Mouse (Mus musculus) MEL (cell line): ENCODE measurements at regions not wholly inside any gene's neighbourhood (a gene's known extent, or its start where the extent isn't known, plus 50 kb on each side); places are given as distances from the start of the nearest gene placed in this dataset.

ENCODE experiments used
- DNase-seq: peaks from one replicate; pipeline ENCODE4 v3.0.0; 2011; ENCODE audit warnings: low read depth, low spot score
- H3K27ac ChIP-seq: 2 replicates; pipeline ENCODE4 v1.5.1; 2012; ENCODE audit warnings: low read depth, mild to moderate bottlenecking, control low read depth, low read length, moderate library complexity; ENCODE audit not compliant: control insufficient read depth
- H3K27me3 ChIP-seq, 2 experiments: fragments of 150-350 bp in 1 of 2; sonication (generic) in 1 of 2; 2 replicates each; pipeline ENCODE4 v1.6.1; 2012; ENCODE audit warnings: low read length in 2 of 2, mild to moderate bottlenecking in 2 of 2, improper control_type of control experiment in 1 of 2, moderate library complexity in 1 of 2; ENCODE audit not compliant: insufficient read depth in 2 of 2, control insufficient read depth in 1 of 2
- H3K36me3 ChIP-seq, 2 experiments: 2 replicates each; pipeline ENCODE4 v1.6.1; 2012 to 2014; ENCODE audit warnings: low read length in 2 of 2, improper control_type of control experiment in 1 of 2, inconsistent platforms in 1 of 2, mild to moderate bottlenecking in 1 of 2; ENCODE audit not compliant: insufficient read depth in 2 of 2, control insufficient read depth in 1 of 2
- H3K4me1 ChIP-seq, 2 experiments: fragments of 150-350 bp in 1 of 2; sonication (generic) in 1 of 2; 2 replicates each; pipeline ENCODE4 v1.6.1; 2012; ENCODE audit warnings: low read length in 2 of 2, improper control_type of control experiment in 1 of 2, mild to moderate bottlenecking in 1 of 2; ENCODE audit not compliant: insufficient read depth in 2 of 2, control insufficient read depth in 1 of 2
- H3K4me3 ChIP-seq, 2 experiments: fragments of 150-350 bp in 1 of 2; sonication (generic) in 1 of 2; 2 replicates each; pipeline ENCODE4 v1.5.1; 2012; ENCODE audit warnings: low read depth in 2 of 2, low read length in 2 of 2, mild to moderate bottlenecking in 2 of 2, moderate library complexity in 2 of 2, control low read depth in 1 of 2, improper control_type of control experiment in 1 of 2; ENCODE audit not compliant: control insufficient read depth in 1 of 2, insufficient read depth in 1 of 2
- H3K79me2 ChIP-seq: 2 replicates; pipeline ENCODE4 v1.6.1; 2012; ENCODE audit warnings: mild to moderate bottlenecking, low read length, moderate library complexity; ENCODE audit not compliant: control insufficient read depth, poor library complexity, insufficient read depth
- H3K9ac ChIP-seq: 2 replicates; pipeline ENCODE4 v1.6.1; 2012; ENCODE audit warnings: low read depth, mild to moderate bottlenecking, control low read depth, low read length, moderate library complexity; ENCODE audit not compliant: control insufficient read depth, poor library complexity, severe bottlenecking
- H3K9me3 ChIP-seq: fragments of 150-350 bp; sonication (generic); replicated peaks from 2 replicates; pipeline ENCODE4 v1.6.1; 2012; ENCODE audit warnings: mild to moderate bottlenecking, low read length, improper control_type of control experiment, moderate library complexity; ENCODE audit not compliant: insufficient read depth
- BHLHE40 ChIP-seq: IDR thresholded peaks from 2 replicates; pipeline ENCODE4 v1.6.1; 2012; ENCODE audit warnings: low read depth, mild to moderate bottlenecking, inconsistent platforms, low read length, improper control_type of control experiment, borderline replicate concordance
- CHD1 ChIP-seq: IDR thresholded peaks from 2 replicates; pipeline ENCODE4 v1.6.1; 2012; ENCODE audit warnings: low read depth, mild to moderate bottlenecking, inconsistent platforms, low read length, improper control_type of control experiment
- CHD2 ChIP-seq: IDR thresholded peaks from 2 replicates; pipeline ENCODE4 v1.6.1; 2011; ENCODE audit warnings: low read length, improper control_type of control experiment
- E2F4 ChIP-seq: IDR thresholded peaks from 2 replicates; pipeline ENCODE4 v1.6.1; 2011; ENCODE audit warnings: low read depth, low read length, improper control_type of control experiment, borderline replicate concordance
- ELF1 ChIP-seq: IDR thresholded peaks from 2 replicates; pipeline ENCODE4 v1.6.1; 2014; ENCODE audit warnings: low read depth, mild to moderate bottlenecking, inconsistent platforms, low read length, improper control_type of control experiment, moderate library complexity
- GATA1 ChIP-seq: IDR thresholded peaks from 2 replicates; pipeline ENCODE4 v1.6.1; 2011; ENCODE audit warnings: low read depth, low read length, improper control_type of control experiment
- HCFC1 ChIP-seq: IDR thresholded peaks from 2 replicates; pipeline ENCODE4 v1.6.1; 2012; ENCODE audit warnings: low read depth, mild to moderate bottlenecking, inconsistent platforms, low read length, improper control_type of control experiment, moderate library complexity
- KAT2A ChIP-seq: conservative IDR thresholded peaks from 2 replicates; pipeline ENCODE4 v1.6.1; 2012; ENCODE audit warnings: low read depth, low read length, improper control_type of control experiment, inconsistent platforms
- MEF2A ChIP-seq: IDR thresholded peaks from 2 replicates; pipeline ENCODE4 v1.6.1; 2014; ENCODE audit warnings: low read depth, mild to moderate bottlenecking, inconsistent platforms, low read length, improper control_type of control experiment; ENCODE audit not compliant: poor library complexity, insufficient replicate concordance, severe bottlenecking; ENCODE audit errors: extremely low read depth
- MYB ChIP-seq: IDR thresholded peaks from 2 replicates; pipeline ENCODE4 v1.6.1; 2011; ENCODE audit warnings: mild to moderate bottlenecking, low read depth, low read length, improper control_type of control experiment
- NELFE ChIP-seq: IDR thresholded peaks from 2 replicates; pipeline ENCODE4 v1.6.1; 2011; ENCODE audit warnings: low read depth, low read length, improper control_type of control experiment
- POLR2AphosphoS2 ChIP-seq: IDR thresholded peaks from 2 replicates; pipeline ENCODE4 v1.6.1; 2011; ENCODE audit warnings: low read length, improper control_type of control experiment
- RAD21 ChIP-seq: IDR thresholded peaks from 2 replicates; pipeline ENCODE4 v1.6.1; 2011; ENCODE audit warnings: mild to moderate bottlenecking, low read depth, low read length, improper control_type of control experiment
- RCOR1 ChIP-seq: IDR thresholded peaks from 2 replicates; pipeline ENCODE4 v1.6.1; 2012; ENCODE audit warnings: low read depth, mild to moderate bottlenecking, inconsistent platforms, low read length, improper control_type of control experiment
- SIN3A ChIP-seq: IDR thresholded peaks from 2 replicates; pipeline ENCODE4 v1.6.1; 2012; ENCODE audit warnings: low read length, improper control_type of control experiment, inconsistent platforms
- SMC3 ChIP-seq: IDR thresholded peaks from 2 replicates; pipeline ENCODE4 v1.6.1; 2011; ENCODE audit warnings: low read depth, low read length, improper control_type of control experiment
- TBP ChIP-seq: IDR thresholded peaks from 2 replicates; pipeline ENCODE4 v1.8.0; 2011; ENCODE audit warnings: low read depth, low read length, improper control_type of control experiment
- TCF12 ChIP-seq: IDR thresholded peaks from 2 replicates; pipeline ENCODE4 v1.6.1; 2014; ENCODE audit warnings: low read depth, mild to moderate bottlenecking, inconsistent platforms, low read length, improper control_type of control experiment, moderate library complexity
- USF1 ChIP-seq: IDR thresholded peaks from 2 replicates; pipeline ENCODE4 v1.6.1; 2014; ENCODE audit warnings: low read depth, mild to moderate bottlenecking, inconsistent platforms, low read length, improper control_type of control experiment, moderate library complexity
- ZKSCAN1 ChIP-seq: IDR thresholded peaks from 2 replicates; pipeline ENCODE4 v1.6.1; 2012; ENCODE audit warnings: low read depth, mild to moderate bottlenecking, inconsistent platforms, low read length, improper control_type of control experiment, moderate library complexity

- Histone ChIP-seq H3K27ac (no peak overlapping the region), H3K4me1 (no peaks in the 10 kb centered on the region)
- TF ChIP-seq TCF12 (no peak), RCOR1 (no peak), SMC3 (no peak), MEF2A (no peak), MYB (no peak), CHD1 (no peak), BHLHE40 (no peak), ZKSCAN1 (no peak), SIN3A (no peak), ELF1 (no peak), RAD21 (no peak), E2F4 (no peak), POLR2AphosphoS2 (no peak), GATA1 (no peak), HCFC1 (no peak), NELFE (no peak)
- TF ChIP-seq, all 39 proteins: peak for 0
- Histone ChIP-seq H3K9me3 (no peaks in the 10 kb centered on the region), H3K27me3 (peaks cover 0 to 2% of the 10 kb centered on the region in 2 experiments; a peak in 1 of 4 replicates), H3K79me2 (no peaks in the 10 kb centered on the region), H3K4me3 (no peak overlapping the region), H3K9ac (no peak overlapping the region), H3K36me3 (no peaks in the 10 kb centered on the region)
- DNase-seq, result no peak
Measured at GRCm38 (mm10) chr10:117570971-117571861, 58.1 kb upstream of the Cpm start.

- TF ChIP-seq KAT2A (no peak), RAD21 (no peak), SMC3 (no peak), CHD2 (no peak), TBP (no peak), HCFC1 (no peak), USF1 (no peak)
- TF ChIP-seq, all 39 proteins: peak for 0
- Histone ChIP-seq H3K4me1 (no peaks in the 10 kb centered on the region), H3K27ac (no peak overlapping the region), H3K9ac (no peak overlapping the region), H3K27me3 (peaks cover 0 to 2% of the 10 kb centered on the region in 2 experiments; a peak in 1 of 4 replicates), H3K79me2 (no peaks in the 10 kb centered on the region), H3K36me3 (no peaks in the 10 kb centered on the region), H3K4me3 (no peak overlapping the region), H3K9me3 (no peaks in the 10 kb centered on the region)
- no peak for DNase-seq
Measured at GRCm38 (mm10) chr10:117570091-117570970, 59.0 kb upstream of the Cpm start.
